Mouse (Mus musculus) thymus, adult 2 months (tissue): ENCODE data around the gene Fbxl18.

Experiments
- CTCF ChIP-seq: fragments of 200-500 bp; IDR thresholded peaks from 2 replicates; pipeline ENCODE4 v1.5.1; 2012; ENCODE audit warnings: mild to moderate bottlenecking, control low read depth, low read length, moderate library complexity, borderline replicate concordance; ENCODE audit not compliant: control insufficient read depth, poor library complexity, insufficient read depth; ENCODE audit errors: extremely low read depth
- POLR2A ChIP-seq: fragments of 200-500 bp; IDR thresholded peaks from 2 replicates; pipeline ENCODE4 v1.6.1; 2012; ENCODE audit warnings: mild to moderate bottlenecking, low read length, control low read depth, moderate library complexity; ENCODE audit not compliant: control insufficient read depth, poor library complexity, insufficient read depth; ENCODE audit errors: extremely low read depth

DNA sequence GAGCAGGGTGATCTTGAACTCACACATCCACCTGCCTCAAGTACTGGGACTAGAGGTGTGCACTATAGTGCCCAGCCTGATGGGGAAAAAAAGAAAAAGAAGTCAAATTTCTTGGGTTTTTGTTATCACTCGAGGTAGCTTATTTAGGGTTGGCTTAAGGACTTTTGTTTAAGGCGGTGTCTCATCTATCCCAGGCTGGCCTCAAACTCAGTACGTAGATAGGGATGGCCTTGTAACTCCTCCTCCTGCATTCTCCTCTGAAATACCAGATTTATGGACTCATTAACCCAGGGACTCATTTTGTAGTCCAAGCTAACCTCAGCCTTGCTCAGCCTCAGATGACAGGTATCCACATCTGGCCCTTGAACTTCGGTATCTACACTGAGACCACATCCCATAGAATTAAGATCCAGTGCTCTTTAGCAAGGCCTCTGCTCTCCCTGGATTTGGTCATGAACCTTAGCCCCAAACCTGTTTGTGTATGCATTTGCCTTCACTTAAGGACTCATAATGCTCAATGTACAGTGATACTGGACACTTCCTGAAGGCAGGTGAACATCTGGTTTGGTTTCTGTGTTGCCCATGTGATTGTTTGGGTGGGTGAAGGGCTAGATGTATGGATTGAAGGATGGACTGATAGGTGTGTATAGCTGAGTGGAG is 6.8 kb upstream of the Fbxl18 start:
- no peak for TF ChIP-seq POLR2A
- TF ChIP-seq CTCF = no peak
